Mouse (Mus musculus): ENCODE data around the gene Scd1. TPM values are rescaled to one million over a fixed set of nuclear protein-coding genes. Genes with fewer than 3 reads are reported as not detected.
"Not testable (repeated sequence)": the region's sequence is repeated elsewhere in the genome, so short reads cannot be mapped to it uniquely, and the experiment has no call there.

Gene Scd1
- polyA plus RNA-seq, 1 experiment, result 14.6 TPM

GRCm38 (mm10) chr19:44380065-44380464, 27.6 kb downstream of the Scd1 start:
- TF ChIP-seq CTCF (IDR thresholded peaks at IDR 0.05; ENCODE audit: control insufficient read depth, insufficient read depth, insufficient replicate concordance, low read depth, low read length), result no peak
- TF ChIP-seq POLR2A (IDR thresholded peaks at IDR 0.05; ENCODE audit: control insufficient read depth, low read depth, low read length), result no peak
- no peak overlapping the region for H3K27ac ChIP-seq (ENCODE audit: control insufficient read depth, insufficient read depth, low read depth, low read length)
- no peaks in the 10 kb centered on the region for H3K27me3 ChIP-seq (ENCODE audit: control insufficient read depth, insufficient read depth, low read length)
- no peaks in the 10 kb centered on the region for H3K4me1 ChIP-seq (ENCODE audit: control insufficient read depth, insufficient read depth, low read length)
- no peaks in the 10 kb centered on the region for H3K36me3 ChIP-seq (ENCODE audit: control insufficient read depth, insufficient read depth, low read length)
- H3K4me3 ChIP-seq (ENCODE audit: control insufficient read depth, low read depth, low read length), result no peak overlapping the region

GRCm38 (mm10) chr19:44379090-44379489, 28.6 kb downstream of the Scd1 start:
- no peaks in the 10 kb centered on the region for H3K4me1 ChIP-seq (ENCODE audit: control insufficient read depth, insufficient read depth, low read length)
- H3K4me3 ChIP-seq (ENCODE audit: control insufficient read depth, low read depth, low read length), result no peak overlapping the region
- no peaks in the 10 kb centered on the region for H3K36me3 ChIP-seq (ENCODE audit: control insufficient read depth, insufficient read depth, low read length)
- no peak overlapping the region for H3K27ac ChIP-seq (ENCODE audit: control insufficient read depth, insufficient read depth, low read depth, low read length)
- no peaks in the 10 kb centered on the region for H3K27me3 ChIP-seq (ENCODE audit: control insufficient read depth, insufficient read depth, low read length)
- TF ChIP-seq CTCF (IDR thresholded peaks at IDR 0.05; ENCODE audit: control insufficient read depth, insufficient read depth, insufficient replicate concordance, low read depth, low read length) (no peak), POLR2A (IDR thresholded peaks at IDR 0.05; ENCODE audit: control insufficient read depth, low read depth, low read length) (no peak)

GRCm38 (mm10) chr19:44377629-44378375, 29.9 kb downstream of the Scd1 start:
- Histone ChIP-seq H3K27me3 (ENCODE audit: control insufficient read depth, insufficient read depth, low read length) (no peaks in the 10 kb centered on the region), H3K27ac (ENCODE audit: control insufficient read depth, insufficient read depth, low read depth, low read length) (no peak overlapping the region), H3K4me1 (ENCODE audit: control insufficient read depth, insufficient read depth, low read length) (no peaks in the 10 kb centered on the region), H3K4me3 (ENCODE audit: control insufficient read depth, low read depth, low read length) (no peak overlapping the region), H3K36me3 (ENCODE audit: control insufficient read depth, insufficient read depth, low read length) (no peaks in the 10 kb centered on the region)
- TF ChIP-seq POLR2A (IDR thresholded peaks at IDR 0.05; ENCODE audit: control insufficient read depth, low read depth, low read length) (no peak), CTCF (IDR thresholded peaks at IDR 0.05; ENCODE audit: control insufficient read depth, insufficient read depth, insufficient replicate concordance, low read depth, low read length) (no peak)

- no peak overlapping the region for H3K4me3 ChIP-seq (ENCODE audit: control insufficient read depth, low read depth, low read length)
- H3K27me3 ChIP-seq (ENCODE audit: control insufficient read depth, insufficient read depth, low read length), result no peaks in the 10 kb centered on the region
- H3K36me3 ChIP-seq (ENCODE audit: control insufficient read depth, insufficient read depth, low read length), result no peaks in the 10 kb centered on the region
- H3K4me1 ChIP-seq (ENCODE audit: control insufficient read depth, insufficient read depth, low read length), result no peaks in the 10 kb centered on the region
- no peak overlapping the region for H3K27ac ChIP-seq (ENCODE audit: control insufficient read depth, insufficient read depth, low read depth, low read length)
- TF ChIP-seq CTCF (IDR thresholded peaks at IDR 0.05; ENCODE audit: control insufficient read depth, insufficient read depth, insufficient replicate concordance, low read depth, low read length) (no peak), POLR2A (IDR thresholded peaks at IDR 0.05; ENCODE audit: control insufficient read depth, low read depth, low read length) (no peak)
These were observed 31.1 kb downstream of the Scd1 start for GRCm38 (mm10) chr19:44376511-44376951.

- TF ChIP-seq CTCF (IDR thresholded peaks at IDR 0.05; ENCODE audit: control insufficient read depth, insufficient read depth, insufficient replicate concordance, low read depth, low read length) (peak; percentile 66; the same call in 1 of the 2 replicates), POLR2A (IDR thresholded peaks at IDR 0.05; ENCODE audit: control insufficient read depth, low read depth, low read length) (no peak)
- Histone ChIP-seq H3K36me3 (ENCODE audit: control insufficient read depth, insufficient read depth, low read length) (no peaks in the 10 kb centered on the region), H3K4me3 (ENCODE audit: control insufficient read depth, low read depth, low read length) (no peak overlapping the region), H3K27ac (ENCODE audit: control insufficient read depth, insufficient read depth, low read depth, low read length) (no peak overlapping the region), H3K27me3 (ENCODE audit: control insufficient read depth, insufficient read depth, low read length) (no peaks in the 10 kb centered on the region), H3K4me1 (ENCODE audit: control insufficient read depth, insufficient read depth, low read length) (no peaks in the 10 kb centered on the region)
These were observed 34.7 kb downstream of the Scd1 start for GRCm38 (mm10) chr19:44372969-44373368.

- H3K27ac ChIP-seq (ENCODE audit: control insufficient read depth, insufficient read depth, low read depth, low read length), result no peak overlapping the region
- H3K27me3 ChIP-seq (ENCODE audit: control insufficient read depth, insufficient read depth, low read length), result no peaks in the 10 kb centered on the region
These were observed 37.4 kb downstream of the Scd1 start for GRCm38 (mm10) chr19:44370231-44370630.

GRCm38 (mm10) chr19:44369371-44369770, 38.3 kb downstream of the Scd1 start:
- Histone ChIP-seq H3K27ac (ENCODE audit: control insufficient read depth, insufficient read depth, low read depth, low read length) (no peak overlapping the region), H3K4me1 (ENCODE audit: control insufficient read depth, insufficient read depth, low read length) (no peaks in the 10 kb centered on the region), H3K27me3 (ENCODE audit: control insufficient read depth, insufficient read depth, low read length) (no peaks in the 10 kb centered on the region), H3K4me3 (ENCODE audit: control insufficient read depth, low read depth, low read length) (no peak overlapping the region), H3K36me3 (ENCODE audit: control insufficient read depth, insufficient read depth, low read length) (no peaks in the 10 kb centered on the region)
- TF ChIP-seq CTCF (IDR thresholded peaks at IDR 0.05; ENCODE audit: control insufficient read depth, insufficient read depth, insufficient replicate concordance, low read depth, low read length) (no peak), POLR2A (IDR thresholded peaks at IDR 0.05; ENCODE audit: control insufficient read depth, low read depth, low read length) (no peak)

More at GRCm38 (mm10) chr19:44370231-44370630, 37.4 kb downstream of the Scd1 start:
- Histone ChIP-seq H3K4me3 (ENCODE audit: control insufficient read depth, low read depth, low read length) (no peak overlapping the region), H3K36me3 (ENCODE audit: control insufficient read depth, insufficient read depth, low read length) (no peaks in the 10 kb centered on the region), H3K4me1 (ENCODE audit: control insufficient read depth, insufficient read depth, low read length) (no peaks in the 10 kb centered on the region)
- TF ChIP-seq CTCF (IDR thresholded peaks at IDR 0.05; ENCODE audit: control insufficient read depth, insufficient read depth, insufficient replicate concordance, low read depth, low read length) (no peak), POLR2A (IDR thresholded peaks at IDR 0.05; ENCODE audit: control insufficient read depth, low read depth, low read length) (no peak)

- not testable (repeated sequence) for H3K27ac ChIP-seq (ENCODE audit: control insufficient read depth, insufficient read depth, low read depth, low read length); H3K36me3 ChIP-seq (ENCODE audit: control insufficient read depth, insufficient read depth, low read length); H3K4me1 ChIP-seq (ENCODE audit: control insufficient read depth, insufficient read depth, low read length); H3K27me3 ChIP-seq (ENCODE audit: control insufficient read depth, insufficient read depth, low read length); H3K4me3 ChIP-seq (ENCODE audit: control insufficient read depth, low read depth, low read length)
These were observed 40.6 kb downstream of the Scd1 start for GRCm38 (mm10) chr19:44367076-44367475.

All from testis, adult 2 months (tissue).